Mouse (Mus musculus) stomach, postnatal 0 days (tissue): ENCODE measurements around the gene Plvap. TPM values are rescaled to one million over a fixed set of nuclear protein-coding genes. Genes with fewer than 3 reads are reported as not detected.

Experiments
- ATAC-seq: fragments of 200-750 bp; cut with Nextera tagmentation; 2 replicates; pipeline ENCODE4 v1.8.0; 2017; ENCODE audit not compliant: low FRiP score, low TSS enrichment
- DNase-seq: peaks from one replicate; pipeline ENCODE4 v3.0.0-alpha.2; 2016; ENCODE audit warnings: low spot score
- H3K27ac ChIP-seq: fragments of 300-500 bp; sonication (generic); replicated peaks from 2 replicates; pipeline ENCODE4 v1.5.1; 2014; ENCODE audit warnings: mild to moderate bottlenecking, control low read depth
- H3K27me3 ChIP-seq: fragments of 300-500 bp; sonication (generic); 2 replicates; pipeline ENCODE4 v1.6.1; 2014; ENCODE audit warnings: low read length; ENCODE audit not compliant: control insufficient read depth, insufficient read depth
- H3K36me3 ChIP-seq: fragments of 300-500 bp; sonication (generic); 2 replicates; pipeline ENCODE4 v1.6.1; 2014; ENCODE audit warnings: low read length, mixed read lengths; ENCODE audit not compliant: control insufficient read depth, insufficient read depth
- H3K4me1 ChIP-seq: fragments of 300-500 bp; sonication (generic); replicated peaks from 2 replicates; pipeline ENCODE4 v1.6.1; 2014; ENCODE audit warnings: antibody characterized with exemption; ENCODE audit not compliant: control insufficient read depth, insufficient read depth
- H3K4me2 ChIP-seq: fragments of 300-500 bp; sonication (generic); replicated peaks from 2 replicates; pipeline ENCODE4 v1.6.1; 2014; ENCODE audit warnings: low read depth, mild to moderate bottlenecking, control low read depth, moderate library complexity
- H3K4me3 ChIP-seq: fragments of 300-500 bp; sonication (generic); 2 replicates; pipeline ENCODE4 v1.5.1; 2014; ENCODE audit warnings: low read depth, low read length, control low read depth
- H3K9ac ChIP-seq: fragments of 300-500 bp; sonication (generic); 2 replicates; pipeline ENCODE4 v1.6.1; 2014; ENCODE audit warnings: mild to moderate bottlenecking, low read length, control low read depth, mixed read lengths
- H3K9me3 ChIP-seq: fragments of 300-500 bp; sonication (generic); 2 replicates; pipeline ENCODE4 v1.6.1; 2016; ENCODE audit warnings: low read length; ENCODE audit not compliant: control insufficient read depth
- CTCF ChIP-seq: IDR thresholded peaks from 2 replicates; pipeline ENCODE4 v1.5.1; 2016; ENCODE audit warnings: antibody characterized with exemption, low read depth, mild to moderate bottlenecking, moderate library complexity
- EP300 ChIP-seq: optimal IDR thresholded peaks from 2 replicates; pipeline ENCODE3; 2016; ENCODE audit warnings: antibody characterized with exemption
- WGBS: fragments of 180-500 bp; shearing (Covaris S2); extraction: QIAGEN DNeasy Blood & Tissue Kit; methylation state at CpG from one replicate; pipeline ENCODE4 v1.1.7; 2014; 5-methylcytosine and 5-hydroxymethylcytosine counted together
- polyA plus RNA-seq: library from polyadenylated mRNA; unstranded; fragments of >200 nt; fragmentation: Nextera tagmentation; extraction: Ambion mirVana; gene quantifications from 2 replicates; pipeline ENCODE4 v1.2.1, GENCODE M21; 2015

The Plvap gene
- polyA plus RNA-seq, 1 experiment from 2014 or later, result 56.3 TPM

DNA sequence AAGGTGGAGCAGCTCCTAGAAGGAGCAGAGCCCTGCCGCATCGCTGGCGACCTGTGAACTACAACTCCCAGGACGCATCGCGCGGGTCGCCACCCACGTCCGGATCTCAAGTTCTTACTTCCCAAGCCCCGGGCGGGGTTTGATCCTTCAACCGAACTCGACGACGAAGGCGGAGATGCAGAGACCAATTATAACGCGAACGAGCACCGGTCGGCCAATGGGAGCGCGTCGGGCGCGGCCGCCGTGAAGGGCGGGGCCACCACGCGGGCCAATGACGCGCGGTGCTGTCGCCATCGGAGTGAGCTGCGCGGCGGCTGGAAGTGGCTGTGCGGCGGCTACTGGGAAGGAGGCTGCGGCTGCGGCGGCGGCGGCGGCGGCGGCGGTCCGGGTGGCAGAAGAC is 42.6 kb downstream of the Plvap start, which contains the start of gene Dda1:
Gene Dda1 (plus strand): TSS at position 284 of the 400 bp plus-strand sequence.
- Histone ChIP-seq H3K9ac (peak within 1 kb of the TSS; percentile 83), H3K36me3 (peaks cover 4% of the 10 kb centered on the region), H3K4me3 (peak within 1 kb of the TSS; percentile 77), H3K9me3 (no peaks in the 10 kb centered on the region), H3K4me1 (peaks cover 8% of the 10 kb centered on the region), H3K4me2 (peak within 1 kb of the TSS; percentile 92), H3K27ac (peak within 1 kb of the TSS; percentile 81), H3K27me3 (no peaks in the 10 kb centered on the region)
- no peak for TF ChIP-seq EP300
- TF ChIP-seq CTCF, result no peak
- peak; percentile 98 for DNase-seq
- WGBS, result under 1% methylated on average over 35 of the region's 52 CpGs
- ATAC-seq, result peak; percentile 91

- TF ChIP-seq CTCF, result no peak
- no peak for TF ChIP-seq EP300
- no peak overlapping the region for H3K4me3 ChIP-seq
- peaks cover 9% of the 10 kb centered on the region for H3K4me1 ChIP-seq
- no peaks in the 10 kb centered on the region for H3K27me3 ChIP-seq
- no peak overlapping the region for H3K9ac ChIP-seq
- H3K4me2 ChIP-seq, result no peak overlapping the region
- ATAC-seq, result no peak
- H3K9me3 ChIP-seq, result no peaks in the 10 kb centered on the region
- no peaks in the 10 kb centered on the region; the same call in 1 of the 2 replicates for H3K36me3 ChIP-seq
- no peak for DNase-seq
- WGBS, result 96% methylated on average over 1 of the region's 1 CpGs
- no peak overlapping the region for H3K27ac ChIP-seq
Observed at GRCm38 (mm10) chr8:71468001-71468400, 43.6 kb downstream of the Plvap start.

GRCm38 (mm10) chr8:71467201-71467600 is 44.4 kb downstream of the Plvap start:
- H3K4me2 ChIP-seq, result no peak overlapping the region
- H3K9ac ChIP-seq, result no peak overlapping the region
- no peak for ATAC-seq
- no peaks in the 10 kb centered on the region; the same call in 1 of the 2 replicates for H3K36me3 ChIP-seq
- H3K27ac ChIP-seq, result no peak overlapping the region
- H3K4me1 ChIP-seq, result peaks cover 13% of the 10 kb centered on the region
- TF ChIP-seq CTCF, result no peak
- TF ChIP-seq EP300, result no peak
- no peak overlapping the region for H3K4me3 ChIP-seq
- H3K9me3 ChIP-seq, result no peaks in the 10 kb centered on the region
- WGBS, result 94% methylated on average over 2 of the region's 2 CpGs
- H3K27me3 ChIP-seq, result no peaks in the 10 kb centered on the region
- DNase-seq, result no peak

- H3K4me1 ChIP-seq, result peaks cover 13% of the 10 kb centered on the region
- no peaks in the 10 kb centered on the region for H3K9me3 ChIP-seq
- no peak overlapping the region for H3K4me2 ChIP-seq
- 95% methylated on average over 5 of the region's 5 CpGs for WGBS
- H3K27me3 ChIP-seq, result no peaks in the 10 kb centered on the region
- no peak overlapping the region for H3K27ac ChIP-seq
- DNase-seq, result no peak
- H3K4me3 ChIP-seq, result no peak overlapping the region
- no peak overlapping the region for H3K9ac ChIP-seq
- no peak for TF ChIP-seq CTCF
- no peak for TF ChIP-seq EP300
- ATAC-seq, result no peak
- H3K36me3 ChIP-seq, result peaks cover 2% of the 10 kb centered on the region; the same call in 1 of the 2 replicates
Observed at GRCm38 (mm10) chr8:71466198-71466597, 45.4 kb downstream of the Plvap start.

DNA sequence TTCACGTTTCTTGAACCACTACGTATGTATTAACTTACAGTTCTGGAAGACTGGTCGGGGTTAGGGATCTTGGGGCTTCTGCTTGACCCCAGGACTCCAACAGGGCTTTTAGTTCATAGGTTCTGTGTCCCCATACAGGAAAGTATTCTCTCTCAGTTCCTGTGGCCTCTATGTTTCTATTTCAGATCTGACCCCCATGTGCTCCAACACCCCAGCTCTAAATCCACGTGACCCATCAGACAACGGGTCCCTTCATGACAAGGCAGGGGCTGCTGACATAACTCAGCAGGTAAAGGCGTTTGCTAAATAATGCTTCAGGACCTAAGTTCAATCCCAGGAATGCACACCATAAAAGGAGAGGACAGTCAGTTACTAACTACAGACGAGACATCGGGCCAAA is 45.8 kb downstream of the Plvap start:
- 72% methylated on average over 8 of the region's 8 CpGs for WGBS
- no peak for ATAC-seq
- peak overlapping the region; percentile 84 for H3K4me2 ChIP-seq

DNA sequence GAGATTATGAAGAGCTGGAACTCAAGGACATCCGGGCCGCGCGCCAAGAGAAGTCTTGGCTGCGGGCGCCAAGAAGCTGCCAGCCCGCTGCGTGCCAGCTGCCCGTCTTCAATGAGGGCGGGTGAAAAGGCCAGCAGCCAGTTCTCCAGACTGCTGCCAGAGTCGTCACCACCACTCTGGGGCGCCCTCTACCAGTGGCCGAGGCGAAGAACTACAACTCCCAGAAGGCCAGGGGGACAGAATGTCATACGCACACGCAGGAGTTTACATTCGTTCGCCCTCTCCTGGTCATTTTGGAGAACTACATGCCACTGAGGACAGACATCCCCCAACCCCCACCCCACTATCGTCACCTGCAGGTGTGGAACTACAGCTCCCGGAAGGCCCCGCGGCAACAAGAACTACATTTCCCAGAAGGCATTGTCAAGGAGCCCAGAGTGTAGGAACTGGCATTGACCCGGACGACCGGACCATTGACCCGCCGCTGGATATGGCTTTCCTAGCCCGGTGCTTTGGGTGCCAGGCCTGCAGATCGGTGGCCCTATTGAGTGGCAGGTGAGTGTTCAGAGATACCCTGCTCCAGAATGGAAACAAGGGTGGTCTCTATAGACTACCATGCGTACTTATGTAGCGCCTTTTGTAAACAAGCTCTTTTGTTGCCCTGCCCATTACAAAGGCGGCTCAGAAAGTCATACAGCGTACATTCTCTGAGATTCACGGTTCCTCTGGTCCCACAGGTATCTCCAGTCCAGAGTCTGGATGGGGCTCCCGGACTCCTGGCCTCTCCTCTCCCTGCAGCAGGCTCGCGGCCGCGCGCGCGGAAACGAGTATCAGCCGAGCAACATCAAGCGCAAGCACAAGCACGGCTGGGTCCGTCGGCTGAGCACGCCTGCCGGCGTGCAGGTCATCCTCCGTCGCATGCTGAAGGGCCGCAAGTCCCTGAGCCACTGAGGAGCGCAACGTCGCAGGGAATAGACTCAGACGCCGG is 46.7 kb downstream of the Plvap start, which contains the start of gene Mrpl34:
Gene Mrpl34 (plus strand): TSS at position 447 of the 988 bp plus-strand sequence.
- TF ChIP-seq CTCF, result peak; percentile 98
- TF ChIP-seq EP300, result peak; percentile 51
- Histone ChIP-seq H3K27ac (peak within 1 kb of the TSS; percentile 84), H3K36me3 (peaks cover 5% of the 10 kb centered on the region; the same call in 1 of the 2 replicates), H3K4me3 (peak within 1 kb of the TSS; percentile 81), H3K9ac (peak within 1 kb of the TSS; percentile 72), H3K27me3 (no peaks in the 10 kb centered on the region), H3K9me3 (no peaks in the 10 kb centered on the region), H3K4me2 (peak within 1 kb of the TSS; percentile 93), H3K4me1 (peaks cover 13% of the 10 kb centered on the region)
- WGBS, result under 1% methylated on average over 58 of the region's 59 CpGs
- DNase-seq (peak; percentile 97), ATAC-seq (peak; percentile 83)

More for the DNA sequence above, 45.8 kb downstream of the Plvap start:
- Histone ChIP-seq H3K9ac (peak overlapping the region; percentile 71; the same call in 1 of the 2 replicates), H3K36me3 (peaks cover 5% of the 10 kb centered on the region; the same call in 1 of the 2 replicates), H3K4me1 (peaks cover 13% of the 10 kb centered on the region), H3K27me3 (no peaks in the 10 kb centered on the region), H3K27ac (no peak overlapping the region), H3K4me3 (peak overlapping the region; percentile 68; the same call in 1 of the 2 replicates), H3K9me3 (no peaks in the 10 kb centered on the region)
- DNase-seq, result no peak
- no peak for TF ChIP-seq CTCF
- TF ChIP-seq EP300, result no peak
